Mouse (Mus musculus) C2C12 (cell line): ENCODE measurements at regions not wholly inside any gene's neighbourhood (a gene's known extent, or its start where the extent isn't known, plus 50 kb on each side); places are given as distances from the start of the nearest gene placed in this dataset.

Experiments
- CEBPB ChIP-seq: IDR thresholded peaks from one replicate; pipeline ENCODE4 v1.6.1; 2011; ENCODE audit warnings: low read depth, mild to moderate bottlenecking, control low read depth, moderate library complexity
- CTCF ChIP-seq: IDR thresholded peaks from one replicate; pipeline ENCODE4 v1.5.1; 2011; ENCODE audit not compliant: control insufficient read depth, insufficient read depth, insufficient read length
- USF1 ChIP-seq: IDR thresholded peaks from one replicate; pipeline ENCODE4 v1.6.1; 2011; ENCODE audit warnings: low read depth, mild to moderate bottlenecking, control low read depth, moderate library complexity

GRCm38 (mm10) chr16:63170101-63170500 lies 316.0 kb downstream of the Pros1 start:
- no peak for TF ChIP-seq CTCF
- no peak for TF ChIP-seq USF1
- no peak for TF ChIP-seq CEBPB
